Mouse (Mus musculus) liver, embryonic 16.5 days (tissue): ENCODE data around the gene Pgd. TPM values are rescaled to one million over a fixed set of nuclear protein-coding genes. Genes with fewer than 3 reads are reported as not detected.

ENCODE experiments used
- ATAC-seq: fragments of 200-750 bp; cut with Nextera tagmentation; 2 replicates; pipeline ENCODE4 v1.8.0; 2017; ENCODE audit warnings: low read depth, mild to moderate bottlenecking, moderate number of reproducible peaks, moderate library complexity
- H3K27ac ChIP-seq: fragments of 300-500 bp; sonication (generic); 2 replicates; pipeline ENCODE4 v1.5.1; 2014; ENCODE audit warnings: mild to moderate bottlenecking, low read length
- H3K27me3 ChIP-seq: fragments of 300-500 bp; sonication (generic); 2 replicates; pipeline ENCODE4 v1.6.1; 2014; ENCODE audit warnings: low read depth, low read length, mixed read lengths; ENCODE audit not compliant: control insufficient read depth, insufficient read depth
- H3K36me3 ChIP-seq: fragments of 300-500 bp; sonication (generic); 2 replicates; pipeline ENCODE4 v1.6.1; 2014; ENCODE audit warnings: mild to moderate bottlenecking; ENCODE audit not compliant: control insufficient read depth, insufficient read depth
- H3K4me1 ChIP-seq: fragments of 300-500 bp; sonication (generic); 2 replicates; pipeline ENCODE4 v1.6.1; 2014; ENCODE audit warnings: low read depth, low read length, mixed read lengths; ENCODE audit not compliant: control insufficient read depth
- H3K4me2 ChIP-seq: fragments of 300-500 bp; sonication (generic); 2 replicates; pipeline ENCODE4 v1.6.1; 2014; ENCODE audit warnings: low read depth, low read length, mixed read lengths
- H3K4me3 ChIP-seq: fragments of 300-500 bp; sonication (generic); 2 replicates; pipeline ENCODE4 v1.5.1; 2014; ENCODE audit warnings: low read depth, mild to moderate bottlenecking, low read length
- H3K9ac ChIP-seq: fragments of 300-500 bp; sonication (generic); 2 replicates; pipeline ENCODE4 v1.6.1; 2014; ENCODE audit warnings: low read depth, low read length
- H3K9me3 ChIP-seq: fragments of 300-500 bp; sonication (generic); replicated peaks from 2 replicates; pipeline ENCODE4 v1.6.1; 2016; ENCODE audit warnings: low read length; ENCODE audit not compliant: control insufficient read depth
- WGBS: fragments of 180-500 bp; shearing (Covaris S2); extraction: QIAGEN DNeasy Blood & Tissue Kit; methylation state at CpG from one replicate; pipeline ENCODE4 v1.1.7; 2014; ENCODE audit not compliant: insufficient replicate concordance; 5-methylcytosine and 5-hydroxymethylcytosine counted together
- polyA plus RNA-seq: library from polyadenylated mRNA; unstranded; fragments of >200 nt; fragmentation: Nextera tagmentation; extraction: Ambion mirVana; gene quantifications from 2 replicates; pipeline ENCODE4 v1.2.1, GENCODE M21; 2015

Pgd gene
- polyA plus RNA-seq, 1 experiment from 2014 or later = 69.6 TPM

DNA sequence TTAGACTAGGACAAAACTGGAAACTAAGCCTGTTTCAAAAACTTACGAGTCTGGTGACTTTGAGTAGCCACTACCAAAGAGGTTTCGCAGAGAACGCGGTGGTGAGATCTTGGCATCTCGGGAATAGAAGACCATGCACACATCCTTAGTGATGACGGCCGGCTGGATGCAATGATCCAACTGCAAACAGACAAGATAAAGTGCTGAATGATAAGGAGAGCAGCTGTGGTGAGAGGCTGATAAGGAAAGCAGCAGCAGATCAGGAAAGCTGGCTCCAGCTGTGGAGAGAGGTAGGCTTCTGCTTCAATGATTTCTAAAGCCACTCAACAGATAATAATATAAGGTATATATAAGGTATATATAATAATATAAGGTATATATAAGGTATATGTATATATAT is 24.5 kb upstream of the Pgd start:
- no peak overlapping the region for H3K4me2 ChIP-seq
- ATAC-seq = no peak
- H3K27me3 ChIP-seq = no peaks in the 10 kb centered on the region
- H3K36me3 ChIP-seq = no peaks in the 10 kb centered on the region
- H3K27ac ChIP-seq = no peak overlapping the region
- WGBS = 57% methylated on average over 7 of the region's 7 CpGs
- no peak overlapping the region for H3K9ac ChIP-seq
- no peaks in the 10 kb centered on the region for H3K4me1 ChIP-seq
- H3K9me3 ChIP-seq = no peaks in the 10 kb centered on the region
- no peak overlapping the region for H3K4me3 ChIP-seq

DNA sequence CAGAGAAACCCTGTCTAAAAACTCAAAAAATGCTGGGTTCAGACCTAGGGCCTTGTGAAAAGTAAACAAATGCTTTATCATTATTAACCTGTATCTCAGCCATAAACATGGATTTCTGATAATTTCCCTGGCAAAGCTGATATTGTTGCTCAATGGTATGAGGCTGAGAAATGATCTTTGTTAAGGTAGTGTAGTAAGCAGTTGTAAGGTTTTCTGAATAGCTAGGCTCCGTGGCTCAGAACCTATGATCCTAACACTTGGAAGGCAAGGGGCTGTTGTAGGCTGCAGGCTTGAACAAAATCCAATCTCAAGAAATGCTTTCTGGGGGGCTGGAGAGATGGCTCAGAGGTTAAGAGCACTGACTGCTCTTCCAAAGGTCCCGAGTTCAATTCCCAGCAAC is 22.0 kb upstream of the Pgd start:
- H3K9ac ChIP-seq = no peak overlapping the region
- no peak overlapping the region for H3K27ac ChIP-seq
- H3K9me3 ChIP-seq = no peaks in the 10 kb centered on the region
- 70% methylated on average over 2 of the region's 2 CpGs for WGBS
- ATAC-seq = no peak
- H3K4me1 ChIP-seq = no peaks in the 10 kb centered on the region
- H3K27me3 ChIP-seq = no peaks in the 10 kb centered on the region
- H3K36me3 ChIP-seq = no peaks in the 10 kb centered on the region
- H3K4me2 ChIP-seq = no peak overlapping the region
- H3K4me3 ChIP-seq = no peak overlapping the region

DNA sequence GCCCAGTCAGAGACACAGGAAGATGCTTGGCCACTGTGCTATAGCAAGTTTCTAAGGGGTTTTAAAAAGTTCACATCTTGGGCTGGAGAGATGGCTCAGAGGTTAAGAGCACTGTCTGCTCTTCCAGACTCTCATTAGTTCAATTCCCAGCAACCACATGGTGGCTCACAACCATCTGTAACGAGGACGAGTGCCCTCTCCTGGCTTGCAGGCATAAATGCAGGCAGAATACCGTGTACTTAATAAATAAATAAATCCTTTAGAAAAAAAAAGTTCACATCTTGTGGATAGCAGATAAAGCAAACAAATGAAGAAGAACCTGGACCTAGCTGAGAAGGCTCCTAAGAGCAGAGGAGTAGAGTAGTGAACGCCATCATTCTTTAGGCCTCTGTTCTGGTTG is 16.2 kb upstream of the Pgd start:
- peaks cover 8% of the 10 kb centered on the region for H3K4me1 ChIP-seq
- 43% methylated on average over 4 of the region's 4 CpGs for WGBS

DNA sequence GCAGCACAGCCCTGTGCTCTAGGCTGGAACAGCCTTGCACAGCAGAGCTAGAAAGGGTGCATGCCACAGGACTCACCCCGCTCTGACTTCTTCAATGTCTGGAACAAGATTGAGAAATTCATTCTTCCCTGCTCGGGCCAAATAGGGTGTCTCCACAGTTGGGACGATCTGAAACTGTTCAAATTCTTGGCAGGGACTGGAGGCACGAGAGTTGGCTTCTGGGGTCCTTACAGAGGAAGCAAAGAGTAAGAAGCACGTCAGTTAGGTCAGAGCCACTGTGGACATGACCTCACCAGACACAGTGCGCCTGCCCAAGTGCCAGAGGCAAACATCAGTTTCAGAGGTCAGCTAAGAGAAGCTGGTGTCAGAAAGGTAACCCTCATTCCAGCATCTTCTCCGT is 15.6 kb upstream of the Pgd start:
- no peak for ATAC-seq
- Histone ChIP-seq H3K4me3 (no peak overlapping the region), H3K27me3 (no peaks in the 10 kb centered on the region), H3K9me3 (no peaks in the 10 kb centered on the region), H3K27ac (no peak overlapping the region), H3K4me1 (peaks cover 8% of the 10 kb centered on the region), H3K36me3 (no peaks in the 10 kb centered on the region; the same call in 1 of the 2 replicates), H3K9ac (no peak overlapping the region), H3K4me2 (no peak overlapping the region)
- 57% methylated on average over 7 of the region's 7 CpGs for WGBS

More for the DNA sequence above, 16.2 kb upstream of the Pgd start:
- Histone ChIP-seq H3K4me3 (no peak overlapping the region), H3K4me2 (no peak overlapping the region), H3K9ac (no peak overlapping the region), H3K9me3 (no peaks in the 10 kb centered on the region), H3K36me3 (no peaks in the 10 kb centered on the region; the same call in 1 of the 2 replicates), H3K27ac (no peak overlapping the region), H3K27me3 (no peaks in the 10 kb centered on the region)
- no peak for ATAC-seq

DNA sequence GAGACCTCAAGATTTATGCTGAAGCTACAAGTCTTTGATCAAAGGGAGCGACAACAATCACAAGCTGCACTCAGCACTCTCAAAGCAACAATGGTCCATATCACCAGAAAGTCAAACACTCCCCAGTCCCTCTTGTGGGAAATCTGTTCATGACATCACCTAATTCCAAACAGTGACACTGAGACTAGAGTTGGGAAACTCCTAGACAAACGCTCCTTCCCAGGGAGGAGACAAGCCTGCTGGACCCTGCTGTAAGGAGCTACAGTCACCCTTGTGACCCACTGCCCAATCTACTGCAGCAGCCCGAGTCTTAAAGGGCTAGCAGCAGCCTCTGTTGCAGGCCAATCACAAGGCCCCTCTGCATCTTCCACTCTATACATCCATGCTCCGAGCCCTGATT is 13.0 kb upstream of the Pgd start:
- no peak overlapping the region for H3K4me3 ChIP-seq
- ATAC-seq = 0 out of 2 replicates have a peak, but pooled peaks have one; percentile 14
- no peak overlapping the region for H3K9ac ChIP-seq
- H3K4me2 ChIP-seq = no peak overlapping the region
- H3K4me1 ChIP-seq = peaks cover 8% of the 10 kb centered on the region
- H3K27me3 ChIP-seq = no peaks in the 10 kb centered on the region
- 54% methylated on average over 4 of the region's 4 CpGs for whole genome bisulfite sequencing
- H3K27ac ChIP-seq = 0 out of 2 replicates have a peak overlapping the region, but pooled peaks have one; percentile 11
- no peaks in the 10 kb centered on the region for H3K9me3 ChIP-seq
- no peaks in the 10 kb centered on the region; the same call in 1 of the 2 replicates for H3K36me3 ChIP-seq

DNA sequence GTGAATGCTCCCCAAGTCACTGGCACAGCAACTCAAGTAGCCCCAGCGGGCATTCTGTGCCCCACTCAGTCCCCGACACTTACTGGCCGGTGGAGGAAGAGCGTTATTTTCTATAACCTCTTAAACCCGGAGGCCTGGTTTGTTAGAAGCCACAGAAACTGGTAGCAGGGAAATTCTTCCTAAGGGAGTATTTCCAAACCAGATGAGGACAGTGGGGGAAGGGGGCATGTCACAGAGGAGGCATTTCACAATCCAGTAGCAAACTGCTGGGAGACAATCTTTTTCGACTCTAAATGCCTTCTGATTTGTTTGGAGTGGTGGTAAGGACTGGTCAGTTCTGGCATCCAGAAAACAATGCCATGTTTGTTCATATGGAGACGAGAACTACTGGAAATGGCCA is 12.6 kb upstream of the Pgd start:
- Histone ChIP-seq H3K4me2 (no peak overlapping the region), H3K4me1 (peaks cover 8% of the 10 kb centered on the region), H3K4me3 (no peak overlapping the region), H3K27me3 (no peaks in the 10 kb centered on the region), H3K27ac (0 out of 2 replicates have a peak overlapping the region, but pooled peaks have one; percentile 11), H3K36me3 (no peaks in the 10 kb centered on the region; the same call in 1 of the 2 replicates), H3K9me3 (no peaks in the 10 kb centered on the region), H3K9ac (no peak overlapping the region)
- 59% methylated on average over 7 of the region's 7 CpGs for WGBS
- ATAC-seq = no peak

DNA sequence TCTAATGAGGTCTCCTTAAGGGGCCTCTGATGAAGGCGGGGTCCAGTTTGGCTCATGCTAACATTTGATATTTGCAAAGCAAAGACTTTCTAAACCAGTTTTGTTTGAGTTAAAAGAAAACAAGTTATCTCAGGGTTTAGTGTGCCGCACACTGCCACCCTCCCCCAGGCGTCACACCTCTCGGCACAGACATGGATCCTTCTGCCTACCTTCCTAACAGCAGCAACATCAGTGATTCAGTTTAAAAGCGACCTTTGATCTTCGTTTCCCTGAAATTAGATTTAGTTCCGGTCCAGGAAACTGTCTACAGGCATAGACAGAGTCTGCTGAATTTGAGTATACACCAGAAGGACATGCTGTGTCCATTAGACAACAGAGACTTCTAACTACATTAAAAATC is 11.8 kb upstream of the Pgd start:
- no peak for ATAC-seq
- H3K27me3 ChIP-seq = no peaks in the 10 kb centered on the region
- peaks cover 8% of the 10 kb centered on the region for H3K4me1 ChIP-seq
- H3K27ac ChIP-seq = no peak overlapping the region
- H3K9ac ChIP-seq = no peak overlapping the region
- H3K4me3 ChIP-seq = no peak overlapping the region
- no peak overlapping the region for H3K4me2 ChIP-seq
- no peaks in the 10 kb centered on the region for H3K9me3 ChIP-seq
- 57% methylated on average over 7 of the region's 7 CpGs for WGBS
- no peaks in the 10 kb centered on the region; the same call in 1 of the 2 replicates for H3K36me3 ChIP-seq

DNA sequence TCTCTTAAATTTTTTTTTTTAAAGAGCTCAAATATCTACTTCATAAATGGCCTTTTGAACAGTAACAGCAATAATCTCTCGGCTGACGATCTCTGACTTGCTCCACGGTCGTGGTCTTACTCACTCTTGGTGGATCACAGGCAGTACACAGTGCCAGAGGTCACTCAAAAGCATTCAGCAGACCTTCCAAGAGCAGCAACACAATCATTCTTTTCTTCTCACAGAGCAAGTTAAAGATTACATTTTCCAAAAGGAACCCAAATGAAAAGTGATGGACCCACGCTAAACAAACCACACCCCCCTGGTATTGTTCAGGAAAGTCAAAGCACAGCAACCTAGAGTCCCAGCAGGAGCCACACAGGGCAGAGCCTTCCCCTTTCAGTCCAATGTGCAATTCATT is 10.5 kb upstream of the Pgd start:
- Histone ChIP-seq H3K4me3 (no peak overlapping the region), H3K27me3 (no peaks in the 10 kb centered on the region), H3K4me2 (no peak overlapping the region), H3K9ac (no peak overlapping the region), H3K9me3 (no peaks in the 10 kb centered on the region), H3K36me3 (no peaks in the 10 kb centered on the region; the same call in 1 of the 2 replicates), H3K4me1 (peaks cover 8% of the 10 kb centered on the region), H3K27ac (no peak overlapping the region)
- WGBS = 62% methylated on average over 5 of the region's 5 CpGs
- ATAC-seq = no peak

DNA sequence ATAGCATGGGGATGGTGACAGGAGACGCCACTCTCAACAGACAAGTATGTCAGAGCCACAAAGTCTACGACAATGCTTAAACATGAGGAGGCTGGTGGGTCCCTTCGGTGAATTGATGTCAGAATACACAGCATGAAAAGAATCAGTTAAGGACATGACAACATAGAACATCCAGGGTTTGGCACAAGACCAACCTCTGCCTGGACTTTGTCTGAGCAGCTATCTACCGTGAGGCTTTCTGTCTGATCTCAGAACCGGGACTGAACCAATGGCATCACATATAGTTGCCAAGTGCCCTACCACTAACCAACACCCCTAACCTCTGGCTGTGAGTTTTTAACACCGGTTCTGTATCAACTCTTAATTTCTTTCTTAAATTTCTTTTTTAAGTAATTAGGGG is 10.1 kb upstream of the Pgd start:
- peak; percentile 44 for ATAC-seq
- no peak overlapping the region for H3K27ac ChIP-seq

More for the DNA sequence above, 10.1 kb upstream of the Pgd start:
- Histone ChIP-seq H3K27me3 (no peaks in the 10 kb centered on the region), H3K4me2 (no peak overlapping the region), H3K36me3 (no peaks in the 10 kb centered on the region), H3K4me1 (peaks cover 8% of the 10 kb centered on the region), H3K9me3 (no peaks in the 10 kb centered on the region), H3K9ac (no peak overlapping the region), H3K4me3 (no peak overlapping the region)
- WGBS = 68% methylated on average over 6 of the region's 6 CpGs
